Mouse (Mus musculus): ENCODE data around the gene Bco2.

- TF ChIP-seq CTCF (IDR thresholded peaks at IDR 0.05; ENCODE audit: low read depth, low read length) = no peak
- TF ChIP-seq POLR2A (IDR thresholded peaks at IDR 0.05; ENCODE audit: borderline replicate concordance, low read depth, low read length) = no peak
These were observed 58.4 kb downstream of the Bco2 start for GRCm38 (mm10) chr9:50496546-50496945.
